Mouse (Mus musculus): ENCODE results near the gene Mlana. TPM values are rescaled to one million over a fixed set of nuclear protein-coding genes. Genes with fewer than 3 reads are reported as not detected.

Mlana gene
- polyA plus RNA-seq, 1 experiment from 2014 or later = not detected

DNA sequence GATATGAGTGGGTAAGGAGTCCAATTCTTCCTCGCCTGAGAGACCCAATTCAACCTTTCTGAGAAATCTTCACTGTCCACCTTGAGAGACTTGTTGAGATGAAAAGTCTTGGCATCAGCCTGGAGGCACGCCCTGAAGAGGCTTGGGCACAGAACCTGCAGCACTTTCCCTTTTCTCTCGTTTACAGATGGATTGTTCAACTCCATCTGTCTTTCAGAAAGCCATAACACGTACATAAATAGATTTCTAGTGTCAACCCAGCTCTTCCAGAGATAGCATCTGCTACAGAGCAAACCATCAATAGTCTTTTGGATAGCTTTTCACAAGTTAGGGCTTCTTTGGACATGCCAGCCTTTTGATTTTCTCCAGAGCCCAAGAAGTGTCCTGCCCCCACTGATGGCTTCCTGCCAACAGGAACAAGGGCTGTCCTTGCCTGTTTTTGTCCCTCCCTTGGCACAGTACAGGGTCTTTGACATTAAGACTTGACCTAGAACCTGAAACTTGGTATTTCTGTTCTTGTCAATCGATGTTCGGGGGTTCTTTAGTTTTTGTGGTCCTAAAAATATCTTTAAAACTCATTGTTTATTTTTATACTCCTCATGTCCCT lies 35.5 kb upstream of the Mlana start:
- ATAC-seq (ENCODE audit: insufficient read depth, low FRiP score, low read depth) = no peak
- Histone ChIP-seq H3K9ac (no peak overlapping the region), H3K36me3 (no peaks in the 10 kb centered on the region), H3K9me3 (no peaks in the 10 kb centered on the region), H3K27ac (no peak overlapping the region), H3K4me1 (no peaks in the 10 kb centered on the region), H3K4me3 (replicated peaks) (no peak overlapping the region), H3K4me2 (no peak overlapping the region), H3K27me3 (replicated peaks) (no peaks in the 10 kb centered on the region)
- WGBS = 69% methylated on average over 6 of the region's 6 CpGs

DNA sequence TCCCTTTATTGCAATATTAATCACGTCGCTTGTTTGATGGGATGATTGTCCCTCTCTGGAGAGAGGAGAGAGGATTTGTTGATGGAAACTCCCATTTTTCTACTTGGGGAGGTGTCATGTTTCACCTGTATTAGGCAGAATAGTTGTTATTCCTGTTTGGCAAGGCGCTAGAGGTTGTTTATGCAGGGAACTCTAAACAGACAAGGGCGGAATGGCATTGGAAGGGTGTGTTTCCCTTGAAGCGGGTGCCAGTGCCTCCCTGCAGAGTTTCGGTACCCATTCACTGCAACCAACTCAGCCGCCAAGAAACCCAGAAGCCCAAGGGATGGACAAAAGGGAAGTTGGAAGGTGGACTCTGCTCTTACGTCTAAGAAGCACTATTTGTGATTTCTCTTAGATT lies 33.8 kb upstream of the Mlana start:
- Histone ChIP-seq H3K9me3 (no peaks in the 10 kb centered on the region), H3K4me2 (no peak overlapping the region), H3K36me3 (no peaks in the 10 kb centered on the region), H3K9ac (no peak overlapping the region), H3K4me1 (no peaks in the 10 kb centered on the region), H3K4me3 (replicated peaks) (no peak overlapping the region), H3K27ac (no peak overlapping the region), H3K27me3 (replicated peaks) (no peaks in the 10 kb centered on the region)
- 53% methylated on average over 8 of the region's 8 CpGs for WGBS
- no peak for ATAC-seq (ENCODE audit: insufficient read depth, low FRiP score, low read depth)

- no peaks in the 10 kb centered on the region for H3K27me3 ChIP-seq (replicated peaks)
- H3K4me3 ChIP-seq (replicated peaks) = no peak overlapping the region
- no peak overlapping the region for H3K9ac ChIP-seq
- no peak overlapping the region for H3K4me2 ChIP-seq
- no peak for ATAC-seq (ENCODE audit: insufficient read depth, low FRiP score, low read depth)
- H3K27ac ChIP-seq = no peak overlapping the region
- no peaks in the 10 kb centered on the region for H3K36me3 ChIP-seq
- 81% methylated on average over 5 of the region's 5 CpGs for WGBS
- H3K9me3 ChIP-seq = no peaks in the 10 kb centered on the region
- H3K4me1 ChIP-seq = no peaks in the 10 kb centered on the region
Measured at GRCm38 (mm10) chr19:29664934-29665333, 32.7 kb upstream of the Mlana start.

GRCm38 (mm10) chr19:29666164-29666563 lies 31.5 kb upstream of the Mlana start:
- Histone ChIP-seq H3K27me3 (replicated peaks) (no peaks in the 10 kb centered on the region), H3K4me2 (no peak overlapping the region), H3K9me3 (no peaks in the 10 kb centered on the region), H3K27ac (no peak overlapping the region), H3K9ac (no peak overlapping the region), H3K4me1 (no peaks in the 10 kb centered on the region), H3K4me3 (replicated peaks) (no peak overlapping the region), H3K36me3 (no peaks in the 10 kb centered on the region)
- 73% methylated on average over 4 of the region's 4 CpGs for WGBS
- ATAC-seq (ENCODE audit: insufficient read depth, low FRiP score, low read depth) = no peak

DNA sequence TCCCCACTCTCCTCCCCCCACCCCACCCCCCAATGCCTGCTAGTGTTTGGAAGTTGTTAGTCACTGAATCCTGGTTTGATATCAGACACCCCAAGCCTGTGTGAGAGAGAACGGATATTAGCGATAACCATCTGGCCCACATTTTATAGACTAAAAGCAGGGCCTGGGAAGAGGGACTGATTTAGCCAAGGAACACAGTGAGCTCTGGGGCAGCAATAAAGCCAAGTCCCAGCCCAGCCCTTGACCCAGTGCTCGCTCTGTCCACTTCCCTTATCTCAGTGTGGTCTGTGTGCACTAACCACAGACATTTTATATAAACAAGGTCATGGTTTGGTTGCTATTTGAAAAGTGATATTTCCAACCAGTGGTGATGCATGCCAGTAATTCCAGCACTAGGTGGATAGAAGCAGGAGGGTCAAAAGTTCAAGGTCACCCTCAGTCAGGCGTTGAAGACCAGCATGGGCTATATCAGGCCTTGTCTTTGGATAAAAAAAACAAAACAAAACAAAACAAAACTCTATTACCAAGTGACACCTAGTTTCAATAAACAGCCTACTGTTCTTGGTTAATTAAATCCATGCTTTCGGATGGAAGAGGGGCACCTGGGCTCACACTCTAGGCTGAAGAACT lies 30.5 kb upstream of the Mlana start:
- Histone ChIP-seq H3K4me3 (replicated peaks) (no peak overlapping the region), H3K36me3 (no peaks in the 10 kb centered on the region), H3K9ac (no peak overlapping the region), H3K27me3 (replicated peaks) (no peaks in the 10 kb centered on the region), H3K4me2 (no peak overlapping the region), H3K4me1 (no peaks in the 10 kb centered on the region), H3K9me3 (no peaks in the 10 kb centered on the region), H3K27ac (no peak overlapping the region)
- 49% methylated on average over 5 of the region's 5 CpGs for WGBS
- ATAC-seq (ENCODE audit: insufficient read depth, low FRiP score, low read depth) = no peak

DNA sequence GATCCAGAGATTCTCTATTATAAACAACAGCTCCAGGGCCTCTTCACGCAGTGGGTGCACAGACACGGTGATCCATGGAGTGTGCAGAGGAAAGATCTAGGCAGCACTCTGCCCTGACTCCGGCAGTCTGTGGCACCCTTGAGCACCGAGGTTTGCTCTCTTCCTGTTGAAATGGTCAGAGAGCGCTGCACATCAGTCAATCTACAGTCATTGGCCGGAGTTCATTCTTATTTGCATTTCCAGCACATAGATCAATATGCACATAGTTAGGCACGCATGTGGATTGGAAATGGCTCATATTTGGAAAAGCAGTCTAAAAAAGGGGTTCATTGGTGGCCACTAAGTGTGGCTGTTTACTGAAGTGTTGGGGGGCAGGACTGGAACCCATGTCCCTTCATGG lies 29.5 kb upstream of the Mlana start:
- H3K27ac ChIP-seq = no peak overlapping the region
- WGBS = 79% methylated on average over 7 of the region's 7 CpGs
- H3K27me3 ChIP-seq (replicated peaks) = no peaks in the 10 kb centered on the region
- no peaks in the 10 kb centered on the region for H3K4me1 ChIP-seq
- H3K4me3 ChIP-seq (replicated peaks) = no peak overlapping the region
- no peak overlapping the region for H3K4me2 ChIP-seq
- no peaks in the 10 kb centered on the region for H3K36me3 ChIP-seq
- no peaks in the 10 kb centered on the region for H3K9me3 ChIP-seq
- no peak overlapping the region for H3K9ac ChIP-seq
- ATAC-seq (ENCODE audit: insufficient read depth, low FRiP score, low read depth) = no peak

- ATAC-seq (ENCODE audit: insufficient read depth, low FRiP score, low read depth) = no peak
- H3K4me2 ChIP-seq = no peak overlapping the region
- no peaks in the 10 kb centered on the region for H3K4me1 ChIP-seq
- no peak overlapping the region for H3K9ac ChIP-seq
- no peak overlapping the region for H3K4me3 ChIP-seq (replicated peaks)
- 85% methylated on average over 6 of the region's 6 CpGs for WGBS
- no peaks in the 10 kb centered on the region for H3K36me3 ChIP-seq
- H3K27me3 ChIP-seq (replicated peaks) = no peaks in the 10 kb centered on the region
- no peak overlapping the region for H3K27ac ChIP-seq
- H3K9me3 ChIP-seq = no peaks in the 10 kb centered on the region
Measured at GRCm38 (mm10) chr19:29670247-29670646, 27.4 kb upstream of the Mlana start.

DNA sequence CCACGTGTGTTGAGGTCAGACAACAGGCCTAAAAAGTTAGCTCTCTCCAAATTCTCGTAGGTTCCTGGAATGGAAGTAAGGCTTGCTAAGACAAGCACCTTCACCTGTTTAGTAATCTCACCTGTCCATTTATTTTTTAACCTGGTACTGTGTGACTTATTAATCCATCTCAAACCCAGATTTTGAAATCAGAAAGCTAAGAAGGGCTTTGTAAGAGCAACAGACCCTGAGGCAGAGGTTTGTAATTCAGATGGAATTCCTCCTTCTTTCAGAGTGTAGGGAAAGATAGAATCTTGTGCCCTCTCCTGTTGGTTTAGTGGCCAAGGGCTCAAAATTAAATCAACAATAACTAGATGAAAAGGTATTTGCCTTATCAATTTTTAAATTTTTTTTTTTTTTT lies 26.5 kb upstream of the Mlana start:
- H3K4me1 ChIP-seq = no peaks in the 10 kb centered on the region
- ATAC-seq (ENCODE audit: insufficient read depth, low FRiP score, low read depth) = no peak
- no peak overlapping the region for H3K4me3 ChIP-seq (replicated peaks)
- H3K9me3 ChIP-seq = no peaks in the 10 kb centered on the region
- no peak overlapping the region for H3K27ac ChIP-seq
- H3K27me3 ChIP-seq (replicated peaks) = no peaks in the 10 kb centered on the region
- WGBS = 79% methylated on average over 2 of the region's 2 CpGs
- H3K36me3 ChIP-seq = no peaks in the 10 kb centered on the region
- H3K4me2 ChIP-seq = no peak overlapping the region
- no peak overlapping the region for H3K9ac ChIP-seq

DNA sequence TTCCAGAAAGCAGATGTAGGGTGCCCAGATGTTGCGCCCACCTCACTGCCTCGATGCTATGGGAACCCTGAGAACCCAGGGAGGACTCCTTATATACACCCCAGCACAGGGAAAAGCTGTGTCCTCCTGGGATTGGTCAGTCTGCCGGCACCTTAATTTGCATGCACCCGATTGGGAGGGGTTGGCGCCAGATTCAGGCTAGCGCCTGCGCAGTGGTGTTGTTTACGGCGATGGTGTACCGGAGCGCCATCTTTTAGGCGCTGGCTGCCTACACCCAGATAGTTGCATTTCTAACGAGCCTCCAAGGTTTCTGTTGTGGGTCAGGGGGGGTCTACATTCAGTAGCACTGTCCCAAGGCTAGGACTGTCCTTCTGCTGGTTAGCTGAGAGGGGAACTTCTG lies 25.0 kb upstream of the Mlana start:
- no peak for ATAC-seq (ENCODE audit: insufficient read depth, low FRiP score, low read depth)
- Histone ChIP-seq H3K27ac (no peak overlapping the region), H3K4me1 (no peaks in the 10 kb centered on the region), H3K27me3 (replicated peaks) (no peaks in the 10 kb centered on the region), H3K4me3 (replicated peaks) (no peak overlapping the region), H3K9me3 (no peaks in the 10 kb centered on the region), H3K36me3 (no peaks in the 10 kb centered on the region), H3K9ac (no peak overlapping the region), H3K4me2 (no peak overlapping the region)
- 95% methylated on average over 13 of the region's 13 CpGs for WGBS

GRCm38 (mm10) chr19:29674946-29675345 lies 22.7 kb upstream of the Mlana start:
- H3K27ac ChIP-seq = no peak overlapping the region
- no peak overlapping the region for H3K4me3 ChIP-seq (replicated peaks)
- 92% methylated on average over 7 of the region's 7 CpGs for WGBS
- H3K9ac ChIP-seq = no peak overlapping the region
- no peaks in the 10 kb centered on the region for H3K36me3 ChIP-seq
- no peaks in the 10 kb centered on the region for H3K4me1 ChIP-seq
- H3K4me2 ChIP-seq = no peak overlapping the region
- H3K9me3 ChIP-seq = no peaks in the 10 kb centered on the region
- no peak for ATAC-seq (ENCODE audit: insufficient read depth, low FRiP score, low read depth)
- no peaks in the 10 kb centered on the region for H3K27me3 ChIP-seq (replicated peaks)

GRCm38 (mm10) chr19:29675562-29676078 lies 22.0 kb upstream of the Mlana start:
- H3K27ac ChIP-seq = no peak overlapping the region
- ATAC-seq (ENCODE audit: insufficient read depth, low FRiP score, low read depth) = no peak
- no peaks in the 10 kb centered on the region for H3K4me1 ChIP-seq
- 30% methylated on average over 9 of the region's 9 CpGs for WGBS
- H3K36me3 ChIP-seq = no peaks in the 10 kb centered on the region
- H3K9me3 ChIP-seq = no peaks in the 10 kb centered on the region
- H3K27me3 ChIP-seq (replicated peaks) = no peaks in the 10 kb centered on the region
- H3K4me3 ChIP-seq (replicated peaks) = no peak overlapping the region
- H3K9ac ChIP-seq = no peak overlapping the region
- H3K4me2 ChIP-seq = no peak overlapping the region

DNA sequence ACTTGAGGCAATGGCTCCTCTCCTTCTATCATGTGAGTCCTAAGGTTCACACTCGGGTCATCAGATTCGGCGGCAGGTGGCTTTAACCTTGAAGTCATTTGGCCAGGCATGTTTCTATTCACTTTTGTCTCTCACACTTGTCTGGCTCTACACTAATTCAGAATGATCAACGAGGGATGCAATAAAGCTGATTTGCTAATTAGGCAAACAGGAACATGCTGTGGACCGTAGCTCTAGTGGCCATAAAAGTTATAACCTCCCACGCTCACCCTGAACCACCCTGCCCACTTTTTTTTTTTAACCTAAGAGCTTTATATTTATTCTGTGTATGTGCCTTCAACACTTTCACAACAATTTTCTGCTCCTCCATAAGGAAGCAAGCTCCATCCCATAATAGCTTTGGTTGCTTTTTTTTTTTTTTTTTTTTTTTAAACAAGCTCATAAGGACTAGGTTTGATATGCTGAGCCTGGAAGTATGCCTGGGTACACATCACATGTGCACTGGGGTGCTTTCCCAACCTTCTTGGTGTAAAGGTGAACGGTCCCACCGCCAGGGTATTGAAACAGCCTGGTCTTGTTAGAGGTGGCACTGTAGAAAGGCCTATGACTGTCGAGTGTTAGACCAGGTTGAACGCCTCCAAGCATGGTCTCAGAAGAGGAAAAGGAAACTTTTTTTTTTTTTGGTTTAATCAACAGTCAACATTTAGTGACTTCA lies 21.0 kb upstream of the Mlana start:
- no peak for ATAC-seq (ENCODE audit: insufficient read depth, low FRiP score, low read depth)
- Histone ChIP-seq H3K9me3 (no peaks in the 10 kb centered on the region), H3K27me3 (replicated peaks) (no peaks in the 10 kb centered on the region), H3K4me1 (no peaks in the 10 kb centered on the region), H3K36me3 (no peaks in the 10 kb centered on the region), H3K4me3 (replicated peaks) (no peak overlapping the region), H3K27ac (no peak overlapping the region), H3K4me2 (no peak overlapping the region), H3K9ac (no peak overlapping the region)
- WGBS = 82% methylated on average over 10 of the region's 10 CpGs
